Mouse (Mus musculus) liver, embryonic 14.5 days (tissue): Measurements from ENCODE around the gene Pabpn1.
A peak's percentile ranks its signal among the peaks of the same experiment; 100 is the strongest.

Experiments
- CTCF ChIP-seq: IDR thresholded peaks from 2 replicates; pipeline ENCODE4 v1.5.1; 2016; ENCODE audit warnings: antibody characterized with exemption, low read depth, control low read depth
- EP300 ChIP-seq: IDR thresholded peaks from 2 replicates; pipeline ENCODE4 v1.6.1; 2016; ENCODE audit warnings: antibody characterized with exemption, low read depth

DNA sequence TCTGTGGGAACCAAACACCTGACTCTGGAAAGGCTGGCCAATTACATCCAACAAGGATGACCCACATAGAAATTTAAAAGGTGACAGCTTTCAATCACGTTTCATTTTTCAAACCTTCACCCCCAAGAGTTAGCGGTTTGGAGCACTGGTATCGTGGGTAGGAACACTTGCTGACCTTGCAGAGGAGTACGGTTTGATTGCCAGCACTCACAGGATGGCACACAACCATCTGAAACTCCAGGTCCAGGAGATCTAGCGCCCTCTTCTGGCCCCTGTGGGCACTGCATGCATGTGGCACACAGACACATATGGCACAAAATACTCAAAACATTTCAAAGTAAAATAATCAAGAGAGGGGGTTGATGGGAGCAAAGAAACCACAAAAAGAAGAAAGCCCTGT, 25.4 kb upstream of the Pabpn1 start:
- TF ChIP-seq CTCF (peak; percentile 80), EP300 (no peak)
